Mouse (Mus musculus) small intestine, adult 10 weeks (tissue): ENCODE results near the gene Mlxipl. TPM values are rescaled to one million over a fixed set of nuclear protein-coding genes. Genes with fewer than 3 reads are reported as not detected.

Experiments used
- polyA plus RNA-seq: library from polyadenylated mRNA; stranded (reverse); fragments of 350-450 nt; fragmentation: Illumina TruSeq; extraction: RNeasy Lipid Tissue Mini Kit (QIAGEN cat#74804); gene quantifications from one replicate; pipeline ENCODE4 v1.2.3, GENCODE M21; 2014; ENCODE audit warnings: low replicate concordance

Gene Mlxipl
- 13.9 TPM for polyA plus RNA-seq

GRCm38 (mm10) chr5:135089653-135090052, at the start of gene Mlxipl:
Gene Mlxipl, plus strand, starts transcription at chr5:135089890.

DNA sequence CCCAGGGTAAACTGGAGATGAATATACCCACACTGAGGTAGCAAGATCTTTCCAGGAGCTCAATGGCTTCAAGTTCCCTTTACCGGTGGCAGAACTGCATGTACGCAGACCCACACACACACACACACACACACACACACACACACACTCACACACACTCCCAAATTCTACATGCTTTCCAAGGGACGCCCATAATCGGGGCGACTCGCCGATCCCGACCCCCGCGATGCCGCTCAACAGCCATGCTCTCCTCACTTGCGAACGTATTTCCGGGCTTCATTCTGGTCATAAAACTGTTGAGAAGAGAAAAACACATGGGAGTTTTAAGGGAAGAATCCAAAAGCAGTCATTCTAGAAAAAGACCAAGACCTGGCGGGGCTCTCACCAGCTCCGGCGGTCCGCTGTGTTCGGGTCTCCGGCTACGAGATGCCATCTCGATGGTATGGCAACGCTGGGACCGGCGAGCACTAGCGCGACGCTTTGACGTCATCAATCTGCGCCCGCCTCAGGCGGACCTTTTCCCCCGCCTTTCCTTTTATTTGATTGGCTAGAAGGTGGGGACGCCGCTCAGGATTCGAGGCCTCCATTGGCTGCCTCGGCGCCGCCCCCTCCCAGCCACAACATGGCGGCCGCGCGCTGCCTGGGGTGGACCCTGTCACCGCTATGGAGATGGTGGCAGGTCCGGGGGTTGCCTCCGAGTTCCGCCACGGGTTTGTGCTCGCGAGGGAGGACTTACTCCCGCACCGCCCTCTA, 25.9 kb upstream of the Mlxipl start, which contains the start of gene Dnajc30:
TSS of gene Dnajc30 (plus strand) at position 574 of the 753 bp plus-strand sequence.

DNA sequence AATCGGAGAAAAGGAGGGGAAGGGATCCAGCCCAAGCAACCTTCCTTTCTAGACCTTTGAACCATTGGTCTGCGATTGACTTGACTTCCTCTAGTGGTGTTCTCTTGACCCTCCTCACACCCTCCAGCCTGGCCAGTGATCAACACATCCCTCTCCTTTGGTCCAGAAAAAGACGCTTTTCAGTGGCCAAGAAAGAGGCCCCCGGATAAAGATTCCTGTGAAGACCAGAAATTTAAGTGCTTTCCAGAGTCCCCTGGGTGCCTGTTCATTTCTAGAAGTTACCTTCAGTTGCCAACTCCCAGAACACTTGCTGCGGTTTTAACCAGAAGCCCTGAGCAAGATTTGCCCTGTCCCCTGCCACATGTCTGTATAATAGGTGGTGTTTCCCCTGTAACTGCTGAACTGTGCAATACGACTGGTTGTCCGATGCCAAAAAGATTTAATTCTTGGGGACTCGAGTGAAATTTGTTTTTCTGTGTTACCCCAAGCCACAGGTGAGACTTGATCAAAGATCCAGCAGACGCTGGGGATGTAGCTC, 24.7 kb upstream of the Mlxipl start, which contains the start of gene Bud23:
TSS of gene Bud23 (minus strand) at position 51 of the 538 bp plus-strand sequence.

DNA sequence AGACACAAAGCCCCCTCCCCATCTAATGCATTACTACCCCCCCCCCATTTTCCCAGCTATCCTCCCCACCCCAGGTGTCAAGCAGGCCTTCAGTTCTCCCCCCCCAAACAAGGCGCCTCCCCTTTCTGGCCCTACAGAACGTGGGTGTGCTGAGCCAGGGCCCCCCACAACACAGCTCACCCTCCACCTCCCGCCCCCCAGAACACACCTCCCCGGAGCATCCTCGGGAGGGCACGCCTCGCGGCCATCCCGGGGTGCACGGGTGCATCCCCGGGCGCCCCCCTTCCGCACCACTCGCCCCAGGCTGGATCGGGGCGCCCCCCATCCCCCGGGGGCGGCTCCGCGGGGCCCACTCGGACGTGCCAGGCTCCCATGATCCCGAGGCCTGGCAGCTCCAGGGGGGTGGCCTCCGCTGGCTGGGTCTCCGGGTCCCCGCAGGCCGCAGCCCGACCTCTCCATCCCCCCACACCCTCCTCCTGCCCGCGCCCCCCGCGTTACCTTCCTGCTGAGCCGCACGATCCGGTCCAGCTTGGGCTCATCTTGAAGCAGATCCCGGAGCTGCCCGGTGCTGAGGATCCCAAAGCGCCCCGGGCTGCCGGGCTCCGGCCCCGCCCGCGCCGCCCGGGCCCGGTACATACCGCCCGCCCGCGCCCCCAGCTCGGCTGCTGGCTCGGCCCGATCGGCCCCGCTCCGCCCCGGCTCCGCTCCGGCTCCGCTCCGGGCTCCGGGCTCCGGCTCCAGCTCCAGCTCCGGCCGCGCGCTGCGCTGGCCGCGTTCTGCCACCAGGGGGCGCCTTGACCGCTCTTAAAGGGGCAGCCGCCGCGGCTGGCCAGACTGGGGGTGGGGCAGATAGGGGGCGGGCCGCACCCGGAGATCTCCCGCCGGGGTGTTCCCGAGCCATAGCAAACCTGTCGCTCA, 11.9 kb upstream of the Mlxipl start, which contains the start of gene Vps37d:
TSS of gene Vps37d (minus strand) at position 703 of the 918 bp plus-strand sequence.

DNA sequence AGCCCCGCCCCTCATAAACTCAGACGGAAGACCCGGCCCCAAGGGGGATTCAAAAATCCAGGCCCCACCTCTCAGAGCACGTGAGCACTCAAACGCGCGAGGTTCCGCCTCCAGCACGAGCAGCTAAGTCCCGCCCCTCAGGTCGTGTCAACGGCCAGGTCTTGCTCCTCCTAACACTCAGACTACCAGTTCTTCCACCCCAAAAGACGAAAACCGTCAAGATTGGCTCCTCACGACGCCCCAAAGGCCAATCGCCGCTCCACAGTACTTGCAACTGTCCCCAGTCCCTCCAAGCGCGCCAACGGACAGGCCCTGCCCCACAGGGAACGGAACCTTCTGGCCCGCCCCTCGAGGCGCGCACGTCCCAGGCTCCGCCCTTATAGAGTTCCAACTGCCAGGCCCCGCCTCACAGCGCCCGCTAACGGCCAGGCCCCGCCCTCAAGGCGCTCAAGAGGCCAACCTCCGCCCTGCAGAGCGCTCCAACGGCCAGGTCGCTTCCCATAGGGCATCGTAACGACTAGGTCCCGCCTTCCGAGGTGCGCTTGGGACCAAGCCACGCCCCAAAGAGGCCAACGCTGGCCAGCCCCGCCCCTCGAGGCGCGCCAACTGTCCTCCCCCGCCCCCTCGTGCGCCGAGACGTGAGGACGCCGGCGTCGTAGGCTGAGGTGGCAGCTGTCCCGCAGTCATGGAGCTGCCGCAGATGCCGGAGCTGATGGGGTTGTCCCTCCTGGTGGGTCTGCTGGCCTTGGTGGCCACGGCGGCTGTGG, 59.5 kb downstream of the Mlxipl start, which contains the start of gene Tbl2:
TSS of gene Tbl2 (plus strand) at position 605 of the 767 bp plus-strand sequence.

DNA sequence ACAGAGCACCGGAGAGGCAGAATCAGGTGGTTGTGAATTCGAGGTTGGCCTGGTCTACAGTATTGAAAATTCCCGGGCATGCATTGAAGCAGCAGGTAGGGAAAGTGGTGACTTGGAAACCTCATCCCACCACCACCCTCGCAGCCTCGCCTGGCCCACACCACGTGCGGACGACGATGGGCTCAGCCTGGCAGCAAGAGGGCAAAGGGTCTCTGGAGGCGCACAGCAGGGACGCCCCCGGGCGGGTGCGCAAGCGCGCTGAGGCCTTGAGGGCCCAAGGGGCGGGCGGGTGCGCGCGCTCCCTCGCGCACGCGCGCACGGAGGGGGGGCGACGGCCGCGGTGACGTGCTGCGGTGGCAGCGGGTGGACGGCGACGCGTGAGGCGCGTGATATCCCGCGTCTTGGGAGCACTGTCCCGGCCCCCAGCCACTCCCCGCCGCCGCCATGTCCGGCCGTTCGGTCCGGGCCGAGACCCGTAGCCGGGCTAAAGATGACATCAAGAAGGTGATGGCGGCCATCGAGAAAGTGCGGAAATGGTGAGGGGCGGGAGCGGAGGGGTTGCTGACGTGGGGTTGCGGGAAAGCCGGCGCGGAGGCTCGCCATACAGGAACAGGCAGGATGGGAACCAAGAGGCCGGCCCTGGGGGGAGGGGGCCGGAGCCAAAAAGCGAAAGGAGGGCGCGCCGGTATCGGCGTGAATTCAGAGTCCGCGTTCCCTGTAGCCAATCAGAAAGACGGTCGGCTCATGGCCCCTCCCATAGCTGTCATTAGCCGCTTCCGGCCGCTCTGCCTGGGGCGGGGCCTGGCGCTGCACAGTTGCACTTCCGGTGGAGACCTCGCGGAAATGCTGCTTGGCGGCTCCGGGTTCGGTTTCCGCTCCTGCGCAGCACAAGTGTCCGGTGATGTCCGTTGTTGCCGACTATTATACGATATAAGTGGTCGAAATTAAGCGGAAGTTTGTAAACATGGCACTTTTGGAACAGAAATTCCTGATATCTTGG, 78.7 kb downstream of the Mlxipl start, which contains the start of gene Bcl7b:
TSS of gene Bcl7b (plus strand) at position 221 of the 1,000 bp plus-strand sequence.

DNA sequence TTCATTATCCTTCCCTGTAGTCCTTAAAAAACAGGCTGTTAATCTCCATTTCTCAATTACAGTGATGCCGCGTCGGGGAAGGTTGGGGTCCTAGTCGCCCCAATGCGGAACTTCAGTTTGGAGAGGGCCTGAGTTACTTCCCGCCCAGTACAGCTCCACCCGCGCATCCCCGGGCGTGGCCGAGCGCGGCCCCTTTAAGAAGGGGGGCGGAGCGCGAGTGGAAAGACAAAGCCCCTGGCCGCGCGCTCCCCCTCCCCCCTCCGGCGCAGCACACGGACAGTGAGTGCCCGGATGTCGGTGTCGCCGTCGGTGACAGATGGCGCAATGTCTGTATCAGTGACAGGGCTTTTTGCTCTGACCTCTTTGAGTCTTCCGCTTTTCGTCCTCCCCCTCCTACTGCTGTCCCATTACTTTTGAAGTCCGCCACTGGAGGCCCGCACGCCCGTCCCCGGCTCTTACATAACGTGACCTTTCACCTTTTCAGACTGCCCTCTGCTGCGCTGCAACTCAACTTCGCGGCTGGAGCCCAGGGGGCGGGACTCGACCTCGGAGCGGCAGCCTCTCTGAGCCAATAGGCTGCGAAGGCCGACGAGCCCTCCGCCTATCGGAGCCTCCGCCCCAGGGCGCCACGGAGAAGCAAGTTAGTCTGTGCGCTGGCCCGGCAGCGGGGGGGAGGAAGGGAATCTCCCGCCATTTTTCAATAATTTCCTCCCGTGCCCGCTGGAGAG, 97.1 kb downstream of the Mlxipl start, which contains the start of gene Baz1b:
TSS of gene Baz1b (plus strand) at position 644 of the 728 bp plus-strand sequence.

Other genes starting within 250 kb of the Mlxipl start
- not detected for gene Tmem270, start 183.2 kb upstream of the Mlxipl start, polyA plus RNA-seq
- not detected for gene Cldn13, start 174.4 kb upstream of the Mlxipl start, polyA plus RNA-seq
- gene Mettl27, start 157.5 kb upstream of the Mlxipl start, polyA plus RNA-seq = 4.4 TPM
- gene Cldn4, start 143.0 kb upstream of the Mlxipl start, polyA plus RNA-seq = 1.6 TPM
- 0.71 TPM for gene Cldn3, start 103.7 kb upstream of the Mlxipl start, polyA plus RNA-seq
- gene Abhd11, start 80.7 kb upstream of the Mlxipl start, polyA plus RNA-seq = 3.7 TPM
- gene Stx1a, start 66.4 kb upstream of the Mlxipl start, polyA plus RNA-seq = not detected
- gene Dnajc30, start 25.7 kb upstream of the Mlxipl start, polyA plus RNA-seq = 7.3 TPM
- gene Bud23, start 24.9 kb upstream of the Mlxipl start, polyA plus RNA-seq = 8.2 TPM
- gene Vps37d, start 11.6 kb upstream of the Mlxipl start, polyA plus RNA-seq = not detected
- gene Tbl2, start 59.8 kb downstream of the Mlxipl start, polyA plus RNA-seq = 4.8 TPM
- gene Bcl7b, start 78.4 kb downstream of the Mlxipl start, polyA plus RNA-seq = 5.6 TPM
- gene Baz1b, start 97.4 kb downstream of the Mlxipl start, polyA plus RNA-seq = 27.7 TPM
- not detected for gene Fzd9, start 161.3 kb downstream of the Mlxipl start, polyA plus RNA-seq